Mouse (Mus musculus) lung, embryonic 16.5 days (tissue): ENCODE data around the gene Prkd3. TPM values are rescaled to one million over a fixed set of nuclear protein-coding genes. Genes with fewer than 3 reads are reported as not detected.

Source experiments
- ATAC-seq: fragments of 200-750 bp; cut with Nextera tagmentation; 2 replicates; pipeline ENCODE4 v1.8.0; 2017; ENCODE audit warnings: low read depth, mild to moderate bottlenecking, moderate library complexity
- H3K27ac ChIP-seq: fragments of 300-500 bp; sonication (generic); 2 replicates; pipeline ENCODE4 v1.5.1; 2014; ENCODE audit warnings: mild to moderate bottlenecking, control low read depth, low read length
- H3K27me3 ChIP-seq: fragments of 300-500 bp; sonication (generic); 2 replicates; pipeline ENCODE4 v1.6.1; 2014; ENCODE audit warnings: low read depth, low read length, mixed read lengths; ENCODE audit not compliant: control insufficient read depth, insufficient read depth
- H3K36me3 ChIP-seq: fragments of 300-500 bp; sonication (generic); 2 replicates; pipeline ENCODE4 v1.6.1; 2014; ENCODE audit warnings: low read length; ENCODE audit not compliant: control insufficient read depth, insufficient read depth
- H3K4me1 ChIP-seq: fragments of 300-500 bp; sonication (generic); replicated peaks from 2 replicates; pipeline ENCODE4 v1.6.1; 2014; ENCODE audit warnings: low read length, mixed read lengths; ENCODE audit not compliant: control insufficient read depth, insufficient read depth
- H3K4me2 ChIP-seq: fragments of 300-500 bp; sonication (generic); 2 replicates; pipeline ENCODE4 v1.6.1; 2014; ENCODE audit warnings: low read depth, low read length, control low read depth
- H3K4me3 ChIP-seq: fragments of 300-500 bp; sonication (generic); 2 replicates; pipeline ENCODE4 v1.5.1; 2014; ENCODE audit warnings: mild to moderate bottlenecking, low read length, control low read depth
- H3K9ac ChIP-seq: fragments of 300-500 bp; sonication (generic); 2 replicates; pipeline ENCODE4 v1.6.1; 2014; ENCODE audit warnings: low read length, control low read depth
- H3K9me3 ChIP-seq: fragments of 300-500 bp; sonication (generic); 2 replicates; pipeline ENCODE4 v1.6.1; 2016; ENCODE audit warnings: low read length; ENCODE audit not compliant: control insufficient read depth
- WGBS: fragments of 180-500 bp; shearing (Covaris S2); extraction: QIAGEN DNeasy Blood & Tissue Kit; methylation state at CpG from one replicate; pipeline ENCODE4 v1.1.7; 2014; 5-methylcytosine and 5-hydroxymethylcytosine counted together
- polyA plus RNA-seq: library from polyadenylated mRNA; unstranded; fragments of >200 nt; fragmentation: Nextera tagmentation; extraction: Ambion mirVana; gene quantifications from 2 replicates; pipeline ENCODE4 v1.2.1, GENCODE M21; 2015

The Prkd3 gene
- polyA plus RNA-seq, 1 experiment from 2014 or later: 43.6 TPM

GRCm38 (mm10) chr17:78993670-78994069 is 26.9 kb downstream of the Prkd3 start:
- no peak overlapping the region for H3K27ac ChIP-seq
- no peak for ATAC-seq
- no peak overlapping the region for H3K9ac ChIP-seq
- no peaks in the 10 kb centered on the region for H3K27me3 ChIP-seq
- H3K4me3 ChIP-seq: no peak overlapping the region
- no peaks in the 10 kb centered on the region for H3K36me3 ChIP-seq
- 82% methylated on average over 2 of the region's 2 CpGs for WGBS
- H3K4me2 ChIP-seq: no peak overlapping the region
- no peaks in the 10 kb centered on the region for H3K9me3 ChIP-seq
- H3K4me1 ChIP-seq: peaks cover 6% of the 10 kb centered on the region

- no peaks in the 10 kb centered on the region for H3K27me3 ChIP-seq
- no peak for ATAC-seq
- no peak overlapping the region for H3K27ac ChIP-seq
- no peaks in the 10 kb centered on the region for H3K36me3 ChIP-seq
- 69% methylated on average over 9 of the region's 9 CpGs for WGBS
- H3K4me1 ChIP-seq: peaks cover 6% of the 10 kb centered on the region
- H3K9me3 ChIP-seq: no peaks in the 10 kb centered on the region
- H3K9ac ChIP-seq: no peak overlapping the region
- no peak overlapping the region for H3K4me2 ChIP-seq
- no peak overlapping the region for H3K4me3 ChIP-seq
Observed at GRCm38 (mm10) chr17:78992303-78993027, 28.2 kb downstream of the Prkd3 start.

DNA sequence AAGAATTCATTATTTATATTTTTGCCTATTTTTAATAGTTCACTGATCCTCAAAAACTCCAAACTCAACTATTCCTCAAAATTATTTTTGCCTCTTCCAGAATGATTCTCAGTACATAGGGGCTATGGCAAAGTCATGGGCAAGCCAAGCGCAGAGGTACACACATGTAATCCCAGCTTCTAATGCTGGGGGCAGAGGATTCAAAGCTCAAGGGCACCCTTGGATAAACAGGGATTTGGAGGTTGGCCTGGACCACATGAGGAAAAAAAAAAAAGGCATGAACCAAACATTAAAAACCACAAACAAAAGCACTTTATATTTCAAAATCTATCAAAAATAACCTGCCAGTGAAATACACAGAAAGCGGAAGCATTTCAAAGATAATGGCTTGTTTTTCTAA is 29.1 kb downstream of the Prkd3 start:
- no peak for ATAC-seq
- no peaks in the 10 kb centered on the region for H3K36me3 ChIP-seq
- H3K4me1 ChIP-seq: peaks cover 9% of the 10 kb centered on the region
- H3K9ac ChIP-seq: no peak overlapping the region
- 94% methylated on average over 2 of the region's 2 CpGs for WGBS
- no peaks in the 10 kb centered on the region for H3K27me3 ChIP-seq
- H3K27ac ChIP-seq: no peak overlapping the region
- H3K4me3 ChIP-seq: no peak overlapping the region
- H3K9me3 ChIP-seq: no peaks in the 10 kb centered on the region
- no peak overlapping the region for H3K4me2 ChIP-seq

- H3K4me2 ChIP-seq: no peak overlapping the region
- no peaks in the 10 kb centered on the region for H3K36me3 ChIP-seq
- H3K4me1 ChIP-seq: peaks cover 9% of the 10 kb centered on the region; the same call in 1 of the 2 replicates
- no peak overlapping the region for H3K9ac ChIP-seq
- H3K27ac ChIP-seq: no peak overlapping the region
- no peaks in the 10 kb centered on the region for H3K9me3 ChIP-seq
- no peak overlapping the region for H3K4me3 ChIP-seq
- 67% methylated on average over 8 of the region's 8 CpGs for WGBS
- ATAC-seq: no peak
- H3K27me3 ChIP-seq: no peaks in the 10 kb centered on the region
Observed at GRCm38 (mm10) chr17:78989015-78989414, 31.6 kb downstream of the Prkd3 start.

DNA sequence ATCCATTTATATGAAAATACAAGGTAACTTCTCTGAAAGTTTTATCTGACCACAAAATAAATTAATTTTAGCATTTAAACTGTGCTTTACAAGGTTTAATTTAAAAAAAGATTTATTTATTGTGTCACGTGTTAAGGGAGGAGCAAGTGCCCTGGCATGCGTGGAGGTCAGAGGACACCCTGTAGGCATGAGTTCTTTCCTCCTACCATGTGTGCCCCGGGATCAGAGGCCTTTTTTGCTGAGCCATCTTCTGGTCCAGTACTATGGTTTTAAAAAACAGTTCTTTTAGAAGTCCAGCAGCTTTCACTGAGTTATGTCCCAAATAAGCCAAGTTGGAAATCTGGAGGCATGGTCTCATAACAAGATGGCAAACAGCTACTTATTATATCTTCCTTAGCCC is 36.9 kb downstream of the Prkd3 start:
- Histone ChIP-seq H3K9me3 (no peaks in the 10 kb centered on the region), H3K4me2 (no peak overlapping the region), H3K36me3 (peaks cover 17% of the 10 kb centered on the region), H3K4me3 (no peak overlapping the region), H3K9ac (no peak overlapping the region), H3K27me3 (no peaks in the 10 kb centered on the region), H3K4me1 (peaks cover 5% of the 10 kb centered on the region; the same call in 1 of the 2 replicates), H3K27ac (no peak overlapping the region)
- 81% methylated on average over 3 of the region's 3 CpGs for WGBS
- ATAC-seq: no peak

GRCm38 (mm10) chr17:78983166-78983565 is 37.5 kb downstream of the Prkd3 start:
- 92% methylated on average over 8 of the region's 8 CpGs for WGBS
- peaks cover 17% of the 10 kb centered on the region for H3K36me3 ChIP-seq
- ATAC-seq: no peak

GRCm38 (mm10) chr17:78968500-78968899 is 52.1 kb downstream of the Prkd3 start:
- H3K9me3 ChIP-seq: no peaks in the 10 kb centered on the region
- H3K27me3 ChIP-seq: no peaks in the 10 kb centered on the region
- H3K4me1 ChIP-seq: no peaks in the 10 kb centered on the region; the same call in 1 of the 2 replicates
- H3K4me2 ChIP-seq: no peak overlapping the region
- peaks cover 8% of the 10 kb centered on the region; the same call in 1 of the 2 replicates for H3K36me3 ChIP-seq
- no peak overlapping the region for H3K4me3 ChIP-seq
- ATAC-seq: no peak
- 65% methylated on average over 3 of the region's 3 CpGs for WGBS
- H3K27ac ChIP-seq: no peak overlapping the region
- no peak overlapping the region for H3K9ac ChIP-seq

More at GRCm38 (mm10) chr17:78983166-78983565, 37.5 kb downstream of the Prkd3 start:
- no peak overlapping the region for H3K4me2 ChIP-seq
- no peak overlapping the region for H3K27ac ChIP-seq
- H3K9ac ChIP-seq: no peak overlapping the region
- H3K9me3 ChIP-seq: no peaks in the 10 kb centered on the region
- no peak overlapping the region for H3K4me3 ChIP-seq
- no peaks in the 10 kb centered on the region for H3K27me3 ChIP-seq
- H3K4me1 ChIP-seq: peaks cover 5% of the 10 kb centered on the region; the same call in 1 of the 2 replicates

DNA sequence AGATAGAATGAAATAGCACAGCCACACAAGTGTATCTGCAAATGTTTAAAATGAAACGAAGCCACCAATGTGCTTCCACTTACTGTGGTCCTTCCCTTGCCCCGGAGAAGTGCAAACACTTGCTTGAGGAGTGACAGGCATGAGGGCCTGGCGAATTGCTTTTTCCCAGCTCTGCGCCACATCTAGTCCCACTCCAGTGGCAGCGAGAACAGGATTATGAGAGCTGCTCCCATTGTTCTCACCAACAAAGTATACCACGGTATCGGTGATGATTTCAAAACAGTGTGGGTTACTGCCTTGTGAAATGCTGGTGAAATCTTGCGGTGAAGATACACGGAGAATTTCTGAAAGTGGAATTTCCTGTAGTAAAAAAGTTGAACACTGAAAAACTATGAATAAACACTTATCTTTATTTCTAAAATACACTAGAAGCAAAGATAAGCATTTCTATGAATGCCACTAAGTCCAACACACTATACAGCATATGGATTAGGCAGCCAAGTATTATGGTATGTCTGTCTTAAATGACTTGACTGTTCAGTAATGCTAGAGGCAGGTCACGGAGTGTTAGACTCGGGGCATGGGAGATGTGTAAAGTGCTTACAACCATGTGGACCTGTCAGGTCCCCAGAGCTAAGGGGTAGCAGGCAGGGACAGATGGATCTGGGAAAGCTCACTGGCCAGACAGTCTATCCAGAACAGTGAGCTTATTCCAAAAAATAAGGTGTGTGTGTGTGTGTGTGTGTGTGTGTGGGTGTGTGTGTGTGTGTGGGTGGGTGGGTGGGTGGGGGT is 54.3 kb downstream of the Prkd3 start:
- H3K4me2 ChIP-seq: peak overlapping the region; percentile 0; the same call in 1 of the 2 replicates
- no peak overlapping the region for H3K4me3 ChIP-seq
- peak; percentile 89 for ATAC-seq
- no peaks in the 10 kb centered on the region for H3K27me3 ChIP-seq
- H3K36me3 ChIP-seq: peaks cover 11% of the 10 kb centered on the region
- no peaks in the 10 kb centered on the region for H3K9me3 ChIP-seq
- H3K27ac ChIP-seq: peak overlapping the region; percentile 64; the same call in 1 of the 2 replicates
- no peak overlapping the region for H3K9ac ChIP-seq
- 69% methylated on average over 11 of the region's 11 CpGs for WGBS
- no peaks in the 10 kb centered on the region; the same call in 1 of the 2 replicates for H3K4me1 ChIP-seq

GRCm38 (mm10) chr17:78964387-78964786 is 56.2 kb downstream of the Prkd3 start:
- ATAC-seq: no peak
- peaks cover 20% of the 10 kb centered on the region for H3K36me3 ChIP-seq
- no peaks in the 10 kb centered on the region for H3K9me3 ChIP-seq
- no peak overlapping the region for H3K4me3 ChIP-seq
- no peak overlapping the region for H3K4me2 ChIP-seq
- H3K27me3 ChIP-seq: no peaks in the 10 kb centered on the region
- no peak overlapping the region for H3K27ac ChIP-seq
- 66% methylated on average over 1 of the region's 1 CpGs for WGBS
- no peak overlapping the region for H3K9ac ChIP-seq
- no peaks in the 10 kb centered on the region; the same call in 1 of the 2 replicates for H3K4me1 ChIP-seq
